Mouse (Mus musculus) CH12.LX (cell line): ENCODE data around the gene Numa1. TPM values are rescaled to one million over a fixed set of nuclear protein-coding genes. Genes with fewer than 3 reads are reported as not detected.
"Not testable (repeated sequence)": the region's sequence is repeated elsewhere in the genome, so short reads cannot be mapped to it uniquely, and the experiment has no call there.

Source experiments
- DNase-seq: peaks from one replicate; pipeline ENCODE4 v3.0.0-alpha.2; 2013; ENCODE audit errors: extremely low read depth
- H3K27ac ChIP-seq: 2 replicates; pipeline ENCODE4 v1.5.1; 2012; ENCODE audit warnings: low read depth, mild to moderate bottlenecking, control low read depth, moderate library complexity; ENCODE audit not compliant: insufficient read depth
- H3K27me3 ChIP-seq: replicated peaks from 2 replicates; pipeline ENCODE3; 2012; ENCODE audit warnings: inconsistent platforms
- H3K36me3 ChIP-seq, 2 experiments: replicated peaks in 1 of 2; 2 replicates each; pipeline versions ENCODE3 to v1.6.1; 2012; ENCODE audit warnings: inconsistent platforms in 1 of 2, low read length in 1 of 2, mild to moderate bottlenecking in 1 of 2, mixed read lengths in 1 of 2, moderate library complexity in 1 of 2; ENCODE audit not compliant: control insufficient read depth in 1 of 2, insufficient read depth in 1 of 2
- H3K4me1 ChIP-seq, 2 experiments: 2 replicates each; pipeline ENCODE4 v1.6.1; 2012; ENCODE audit warnings: inconsistent platforms in 1 of 2, moderate library complexity in 1 of 2; ENCODE audit not compliant: insufficient read depth in 2 of 2, control insufficient read depth in 1 of 2
- H3K4me2 ChIP-seq: 2 replicates; pipeline ENCODE4 v1.6.1; 2012; ENCODE audit warnings: low read depth, mild to moderate bottlenecking, control low read depth; ENCODE audit not compliant: poor library complexity, insufficient read depth, severe bottlenecking
- H3K4me3 ChIP-seq, 3 experiments: fragments of 150-350 bp in 1 of 3; sonication (generic) in 1 of 3; replicated peaks in 1 of 3; 2 replicates each; pipeline versions ENCODE3 to v1.5.1; 2011 to 2012; ENCODE audit warnings: low read depth in 2 of 3, low read length in 2 of 3, mild to moderate bottlenecking in 2 of 3, moderate library complexity in 2 of 3, control low read depth in 1 of 3, improper control_type of control experiment in 1 of 3, inconsistent platforms in 1 of 3, mixed read lengths in 1 of 3; ENCODE audit not compliant: poor library complexity in 1 of 3
- H3K79me2 ChIP-seq: replicated peaks from 2 replicates; pipeline ENCODE4 v1.6.1; 2012; ENCODE audit warnings: mild to moderate bottlenecking, moderate library complexity; ENCODE audit not compliant: control insufficient read depth, poor library complexity, insufficient read depth, severe bottlenecking; ENCODE audit errors: extremely low read depth
- H3K9ac ChIP-seq: 2 replicates; pipeline ENCODE4 v1.6.1; 2012; ENCODE audit warnings: low read depth, mild to moderate bottlenecking, control low read depth, moderate library complexity; ENCODE audit not compliant: insufficient read depth
- H3K9me3 ChIP-seq: replicated peaks from 2 replicates; pipeline ENCODE3; 2012; ENCODE audit warnings: low read length, inconsistent platforms, mixed read lengths
- BHLHE40 ChIP-seq: IDR thresholded peaks from 2 replicates; pipeline ENCODE4 v1.6.1; 2011; ENCODE audit warnings: mild to moderate bottlenecking, low read depth, low read length, improper control_type of control experiment
- CHD1 ChIP-seq: IDR thresholded peaks from 2 replicates; pipeline ENCODE4 v1.6.1; 2012; ENCODE audit warnings: low read depth, low read length, improper control_type of control experiment, inconsistent platforms
- CHD2 ChIP-seq: IDR thresholded peaks from 2 replicates; pipeline ENCODE4 v1.6.1; 2011; ENCODE audit warnings: low read length, improper control_type of control experiment
- E2F4 ChIP-seq: IDR thresholded peaks from 2 replicates; pipeline ENCODE4 v1.6.1; 2011; ENCODE audit warnings: low read depth, low read length, improper control_type of control experiment; ENCODE audit not compliant: insufficient replicate concordance
- GABPA ChIP-seq: IDR thresholded peaks from 2 replicates; pipeline ENCODE4 v1.6.1; 2012; ENCODE audit warnings: low read depth, low read length, improper control_type of control experiment, inconsistent platforms; ENCODE audit not compliant: insufficient replicate concordance
- HCFC1 ChIP-seq: IDR thresholded peaks from 2 replicates; pipeline ENCODE4 v1.6.1; 2012; ENCODE audit warnings: low read depth, mild to moderate bottlenecking, inconsistent platforms, low read length, improper control_type of control experiment
- JUND ChIP-seq: conservative IDR thresholded peaks from 2 replicates; pipeline ENCODE4 v1.6.1; 2011; ENCODE audit warnings: low read depth, low read length, improper control_type of control experiment
- KAT2A ChIP-seq: IDR thresholded peaks from 2 replicates; pipeline ENCODE4 v1.6.1; 2012; ENCODE audit warnings: low read length, improper control_type of control experiment, inconsistent platforms; ENCODE audit not compliant: insufficient replicate concordance
- MEF2A ChIP-seq: IDR thresholded peaks from 2 replicates; pipeline ENCODE4 v1.6.1; 2014; ENCODE audit warnings: low read depth, mild to moderate bottlenecking, inconsistent platforms, low read length, improper control_type of control experiment, borderline replicate concordance
- MXI1 ChIP-seq: IDR thresholded peaks from 2 replicates; pipeline ENCODE4 v1.6.1; 2011; ENCODE audit warnings: mild to moderate bottlenecking, low read depth, low read length, improper control_type of control experiment
- NELFE ChIP-seq: IDR thresholded peaks from 2 replicates; pipeline ENCODE4 v1.6.1; 2011; ENCODE audit warnings: low read depth, low read length, improper control_type of control experiment
- POLR2A ChIP-seq: IDR thresholded peaks from 2 replicates; pipeline ENCODE4 v1.6.1; 2011; ENCODE audit warnings: low read depth, mild to moderate bottlenecking, improper control_type of control experiment, low read length
- RAD21 ChIP-seq: IDR thresholded peaks from 2 replicates; pipeline ENCODE4 v1.6.1; 2011; ENCODE audit warnings: low read depth, mild to moderate bottlenecking, low read length, improper control_type of control experiment, moderate library complexity
- TBP ChIP-seq: conservative IDR thresholded peaks from 2 replicates; pipeline ENCODE4 v1.6.1; 2011; ENCODE audit warnings: low read depth, low read length, improper control_type of control experiment
- UBTF ChIP-seq: IDR thresholded peaks from 2 replicates; pipeline ENCODE4 v1.6.1; 2012; ENCODE audit warnings: low read depth, mild to moderate bottlenecking, inconsistent platforms, low read length, improper control_type of control experiment, moderate library complexity
- USF1 ChIP-seq: IDR thresholded peaks from 2 replicates; pipeline ENCODE4 v1.6.1; 2014; ENCODE audit warnings: low read depth, mild to moderate bottlenecking, inconsistent platforms, low read length, improper control_type of control experiment
- USF2 ChIP-seq: conservative IDR thresholded peaks from 2 replicates; pipeline ENCODE4 v1.6.1; 2011; ENCODE audit warnings: low read depth, low read length, improper control_type of control experiment
- ZKSCAN1 ChIP-seq: IDR thresholded peaks from 2 replicates; pipeline ENCODE4 v1.6.1; 2012; ENCODE audit warnings: low read depth, inconsistent platforms, low read length, improper control_type of control experiment, borderline replicate concordance
- ZNF384 ChIP-seq: IDR thresholded peaks from 2 replicates; pipeline ENCODE4 v1.6.1; 2012; ENCODE audit warnings: low read depth, low read length, improper control_type of control experiment, inconsistent platforms
- dilution Hi-C: fragments of 300-500 bp; cut with MboI; formaldehyde crosslinking; loops from 2 replicates; pipeline ENCODE4 v1.14.3; 2020; ENCODE audit warnings: low sequenced_read_pairs; ENCODE audit not compliant: extremely low pct_unique_long_range_greater_than_20kb, extremely low pct_ligation_motif_present
- in situ Hi-C: fragments of 300-500 bp; cut with MboI; formaldehyde crosslinking; loops from 3 replicates; pipeline ENCODE4 v1.14.3; 2019; ENCODE audit warnings: low sequenced_read_pairs, low pct_ligation_motif_present, low pct_unique_long_range_greater_than_20kb, mixed read lengths
- polyA plus RNA-seq: library from polyadenylated mRNA; unstranded; fragments of >175 nt; gene quantifications from 2 replicates; pipeline ENCODE4 v1.2.1, GENCODE M21; 2012; ENCODE audit warnings: low read depth; ENCODE audit not compliant: insufficient read length
- total RNA-seq, 2 experiments: library from RNA; depleted of rRNA; stranded (reverse); fragments of 300-350 nt in 1 of 2; fragments of >200 nt in 1 of 2; gene quantifications; 2 replicates each; pipeline ENCODE4 v1.2.3; 2012 to 2014

The Numa1 gene
- total and polyA plus RNA-seq, 3 experiments = 38.0 to 75.7 (median 57.6) TPM

- dilution Hi-C loops = no loop called here
- in situ Hi-C loops = no loop called here
- H3K4me2 ChIP-seq = no peak overlapping the region
- no peak overlapping the region for H3K27ac ChIP-seq
- DNase-seq = no peak
- no peak for TF ChIP-seq ZKSCAN1
- TF ChIP-seq UBTF = no peak
- TF ChIP-seq USF1 = no peak
- no peak for TF ChIP-seq CHD1
- TF ChIP-seq POLR2A = no peak
- no peak for TF ChIP-seq GABPA
- TF ChIP-seq USF2 = no peak
- TF ChIP-seq CHD2 = no peak
- TF ChIP-seq E2F4 = no peak
- no peak for TF ChIP-seq TBP
- TF ChIP-seq RAD21 = no peak
- TF ChIP-seq JUND = no peak
- TF ChIP-seq HCFC1 = no peak
- no peak for TF ChIP-seq MEF2A
- TF ChIP-seq MXI1 = no peak
- no peak for TF ChIP-seq NELFE
- TF ChIP-seq BHLHE40 = no peak
- TF ChIP-seq KAT2A = no peak
- no peak for TF ChIP-seq ZNF384
- TF ChIP-seq, all 38 proteins: peak for 0
- no peaks in the 10 kb centered on the region for H3K27me3 ChIP-seq
- no peaks in the 10 kb centered on the region for H3K9me3 ChIP-seq
- peaks cover 0 to 31% of the 10 kb centered on the region in 2 experiments for H3K36me3 ChIP-seq
- H3K9ac ChIP-seq = no peak overlapping the region
- peaks cover 20% of the 10 kb centered on the region for H3K79me2 ChIP-seq
- peaks cover 2 to 17% of the 10 kb centered on the region in 2 experiments; a peak in 3 of 4 replicates for H3K4me1 ChIP-seq
- no peak overlapping the region for H3K4me3 ChIP-seq
Observed at GRCm38 (mm10) chr7:101939758-101940157, 5.8 kb downstream of the Numa1 start.

GRCm38 (mm10) chr7:101949008-101949407 lies 15.1 kb downstream of the Numa1 start:
- in situ Hi-C loops, H3K27ac ChIP-seq, H3K4me3 ChIP-seq, H3K27me3 ChIP-seq, H3K9me3 ChIP-seq, dilution Hi-C loops: not testable (repeated sequence)
- H3K4me1 ChIP-seq = peaks cover 0 to 23% of the 10 kb centered on the region in 2 experiments; a peak in 2 of 4 replicates
- peak overlapping the region; percentile 90 for H3K4me2 ChIP-seq
- H3K9ac ChIP-seq = peak overlapping the region; percentile 44; the same call in 1 of the 2 replicates
- peaks cover 0 to 17% of the 10 kb centered on the region in 2 experiments for H3K36me3 ChIP-seq
- H3K79me2 ChIP-seq = peaks cover 20% of the 10 kb centered on the region
- peak; percentile 38 for DNase-seq
